Mouse (Mus musculus): ENCODE measurements around the gene Ttll3.

The Ttll3 gene

DNA sequence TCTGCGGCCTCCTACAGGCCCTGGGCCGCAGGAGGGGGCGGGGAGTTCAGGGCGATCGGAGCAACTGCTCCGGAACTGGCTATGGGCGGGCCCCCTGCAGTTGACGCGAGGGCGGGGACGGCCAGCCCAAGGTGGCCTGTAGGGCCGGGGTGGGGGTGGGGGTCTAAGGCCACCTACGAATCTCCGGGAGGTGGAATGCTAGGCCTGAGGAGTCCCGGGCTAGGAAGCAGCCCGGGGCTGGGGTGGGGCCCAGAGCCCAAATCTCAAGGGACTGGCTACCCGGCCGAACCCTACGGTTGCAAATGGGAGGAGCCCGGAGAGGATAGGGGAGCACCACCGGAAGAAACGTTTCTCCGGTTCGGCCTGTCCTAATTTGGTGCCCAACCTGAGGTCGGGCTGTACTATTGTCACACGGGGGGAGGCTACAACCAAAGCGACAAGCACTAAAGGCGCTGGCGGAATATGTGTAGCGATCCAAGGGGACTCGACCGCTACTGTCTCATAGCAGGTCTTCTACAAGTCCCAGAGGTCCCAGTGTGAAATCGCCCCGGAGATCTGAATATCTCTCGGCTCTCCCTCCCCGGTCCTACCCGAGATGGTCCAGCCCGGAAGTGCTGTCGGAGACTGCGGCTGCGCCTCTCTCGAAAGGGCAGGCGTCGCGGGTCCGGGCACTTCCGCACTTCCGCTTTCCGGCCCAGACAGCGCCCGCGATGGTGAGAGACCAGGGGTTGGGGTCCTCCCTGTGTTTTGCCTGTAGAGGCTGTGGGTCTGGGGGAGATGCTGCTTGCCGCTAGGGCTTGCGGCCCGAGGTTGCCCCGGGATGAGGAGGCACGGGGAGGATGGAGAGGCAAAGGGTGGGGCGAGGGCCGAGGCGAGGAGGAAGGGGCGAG is 11.3 kb upstream of the Ttll3 start, which contains the start of the genes Tada3 and Arpc4:
TSS of gene Tada3 (minus strand) at position 388 of the 890 bp plus-strand sequence.
TSS of gene Arpc4 (plus strand) at position 620 of the 890 bp plus-strand sequence.
- DNase-seq (ENCODE audit: low read depth in 2 of 2, low spot score in 2 of 2) = peak; percentile 85 to 89

DNA sequence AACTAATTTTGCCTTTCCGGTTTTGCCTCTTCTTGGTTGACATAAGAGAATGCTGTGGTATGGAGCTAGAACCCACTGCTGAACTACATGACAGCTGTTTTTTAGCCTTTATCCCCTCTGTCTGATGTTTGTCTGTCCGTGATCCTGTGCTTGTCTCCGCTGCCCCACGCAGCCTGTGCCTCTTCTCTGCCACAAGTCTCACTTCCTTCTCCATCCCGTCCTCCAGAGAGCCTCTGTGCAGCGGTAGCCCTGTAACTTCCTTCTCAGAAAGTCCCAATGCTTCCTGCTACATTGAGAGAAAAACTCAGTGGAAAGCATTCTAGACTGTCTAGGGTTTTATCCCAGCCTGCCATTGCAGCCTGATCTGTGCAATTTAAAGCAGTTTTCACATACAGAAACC is 9.8 kb upstream of the Ttll3 start:
- no peak for DNase-seq (ENCODE audit: low read depth in 2 of 2, low spot score in 2 of 2)

DNA sequence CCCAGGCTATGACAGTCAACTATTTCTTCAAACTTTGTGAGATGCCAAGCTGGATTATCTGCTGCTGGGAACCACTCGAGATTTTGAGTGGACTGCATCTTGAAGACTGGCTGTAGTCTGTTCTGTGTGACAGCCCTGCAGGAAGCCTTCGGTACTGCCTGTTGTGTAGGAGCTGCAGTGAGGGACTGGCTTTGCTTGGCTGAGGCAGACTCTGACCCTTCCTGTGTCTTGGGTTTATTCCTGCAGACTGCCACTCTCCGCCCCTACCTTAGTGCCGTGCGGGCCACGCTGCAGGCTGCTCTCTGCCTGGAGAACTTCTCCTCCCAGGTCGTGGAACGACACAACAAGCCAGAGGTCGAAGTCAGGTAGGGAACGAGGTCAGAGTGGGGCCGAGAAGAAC is 8.6 kb upstream of the Ttll3 start:
- no peak for DNase-seq (ENCODE audit: low read depth in 2 of 2, low spot score in 2 of 2)

DNA sequence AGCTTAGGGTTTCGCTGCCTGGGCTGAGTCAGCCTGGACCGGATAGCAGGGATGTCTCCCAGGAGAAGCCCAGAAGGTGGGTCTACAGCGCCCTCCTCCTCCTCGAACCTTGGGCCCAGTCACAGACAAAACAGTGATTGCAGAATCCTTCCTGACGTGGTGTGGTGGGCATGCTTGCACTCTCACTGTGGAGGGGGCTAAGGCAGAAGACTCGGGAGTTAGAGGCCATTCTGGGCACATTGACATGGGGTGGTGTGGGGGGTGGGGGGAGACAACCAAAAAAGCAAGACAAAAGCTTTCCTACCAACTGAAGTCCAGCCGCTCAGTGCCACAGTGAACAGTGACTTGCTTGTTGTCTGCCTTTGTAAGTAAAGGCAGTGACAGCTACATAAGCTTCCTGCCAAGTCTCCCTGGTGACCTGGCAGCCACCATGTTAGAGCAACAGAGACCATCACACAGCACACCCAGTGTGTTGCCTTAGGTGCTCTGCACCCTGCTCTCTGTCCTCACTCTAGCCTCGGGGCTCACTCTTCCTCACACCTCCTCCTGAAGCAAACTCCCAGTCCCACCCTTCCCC is 4.6 kb upstream of the Ttll3 start:
- no peak for DNase-seq (ENCODE audit: low read depth in 2 of 2, low spot score in 2 of 2)

DNA sequence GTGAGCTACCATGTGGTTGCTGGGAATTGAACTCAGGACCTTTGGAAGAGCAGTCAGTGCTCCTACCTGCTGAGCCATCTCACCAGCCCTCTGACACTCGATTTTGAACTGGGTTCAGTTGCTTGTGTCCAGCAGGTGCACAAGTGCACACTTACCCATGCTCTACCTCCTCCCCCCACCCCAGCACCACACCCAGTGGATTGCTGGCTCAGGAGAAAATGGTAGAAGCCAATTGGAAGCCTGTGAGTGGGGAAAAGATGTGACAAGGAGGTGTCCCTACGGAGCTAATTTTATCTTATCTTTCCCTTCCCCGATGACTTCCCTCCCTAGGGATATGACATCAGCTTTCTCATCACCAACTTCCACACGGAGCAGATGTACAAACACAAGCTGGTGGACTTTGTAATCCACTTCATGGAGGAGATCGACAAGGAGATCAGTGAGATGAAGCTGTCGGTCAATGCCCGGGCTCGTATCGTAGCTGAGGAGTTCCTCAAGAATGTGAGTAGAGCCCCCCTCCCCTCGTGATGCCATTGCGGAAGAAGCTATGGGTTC is 3.8 kb upstream of the Ttll3 start:
- no peak for DNase-seq (ENCODE audit: low read depth in 2 of 2, low spot score in 2 of 2)

DNA sequence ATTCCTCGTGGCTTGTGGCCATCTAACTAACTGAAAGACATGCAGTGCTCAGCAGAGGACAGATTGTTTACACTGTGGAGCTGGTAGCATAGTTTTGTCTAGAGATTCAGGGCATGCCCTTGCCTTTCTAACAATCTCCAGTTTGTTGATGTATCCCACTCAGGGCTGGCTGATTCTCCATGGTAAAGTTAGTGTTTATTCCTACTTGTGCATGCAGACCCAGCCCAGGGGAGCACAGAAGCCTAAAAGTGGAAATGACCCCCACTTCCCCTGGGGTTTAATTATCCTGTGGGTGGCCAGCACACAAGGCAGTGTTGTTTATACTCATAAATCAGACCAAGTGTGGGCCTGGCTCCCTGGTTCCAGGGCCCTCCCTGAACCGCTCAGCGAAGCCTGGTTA is 3.0 kb upstream of the Ttll3 start:
- DNase-seq (ENCODE audit: low read depth in 2 of 2, low spot score in 2 of 2) = no peak

DNA sequence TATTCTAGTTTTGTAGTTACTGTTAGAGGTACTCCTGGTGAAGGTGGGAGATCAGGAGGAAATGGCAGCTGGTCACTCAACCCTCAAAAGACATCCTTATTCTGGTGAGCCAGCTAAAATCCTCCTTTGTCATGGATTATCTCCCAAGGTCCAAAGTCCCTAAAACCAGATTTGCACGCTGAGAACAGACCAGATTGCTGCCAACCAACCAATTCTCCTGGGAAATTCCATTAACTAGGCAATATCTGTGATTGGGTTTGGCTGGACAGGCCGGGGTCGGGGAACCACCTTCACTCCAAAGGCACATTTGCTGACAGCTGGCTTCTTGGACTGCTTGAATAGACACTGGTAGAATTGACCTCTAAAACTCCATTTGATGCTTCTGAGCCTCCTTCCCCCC is 1.7 kb downstream of the Ttll3 start:
- DNase-seq (ENCODE audit: low read depth in 2 of 2, low spot score in 2 of 2) = no peak

DNA sequence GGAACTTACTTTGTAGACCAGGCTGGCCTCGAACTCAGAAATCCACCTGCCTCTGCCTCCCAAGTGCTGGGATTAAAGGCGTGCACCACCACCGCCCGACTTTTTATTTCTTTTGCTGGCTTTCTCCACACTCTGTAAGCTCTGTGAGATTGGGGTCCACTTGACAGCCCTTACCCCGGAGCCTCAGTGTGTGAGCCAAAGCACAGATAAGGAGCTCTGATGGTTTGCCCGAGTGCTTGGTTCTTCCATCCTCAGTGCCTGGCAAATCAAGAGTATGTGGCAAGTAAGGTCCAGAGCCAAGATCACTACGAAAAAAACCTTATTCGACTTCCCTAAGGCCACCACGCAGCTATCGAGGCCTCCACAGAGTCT is 2.9 kb downstream of the Ttll3 start:
- DNase-seq (ENCODE audit: low read depth in 2 of 2, low spot score in 2 of 2) = no peak

DNA sequence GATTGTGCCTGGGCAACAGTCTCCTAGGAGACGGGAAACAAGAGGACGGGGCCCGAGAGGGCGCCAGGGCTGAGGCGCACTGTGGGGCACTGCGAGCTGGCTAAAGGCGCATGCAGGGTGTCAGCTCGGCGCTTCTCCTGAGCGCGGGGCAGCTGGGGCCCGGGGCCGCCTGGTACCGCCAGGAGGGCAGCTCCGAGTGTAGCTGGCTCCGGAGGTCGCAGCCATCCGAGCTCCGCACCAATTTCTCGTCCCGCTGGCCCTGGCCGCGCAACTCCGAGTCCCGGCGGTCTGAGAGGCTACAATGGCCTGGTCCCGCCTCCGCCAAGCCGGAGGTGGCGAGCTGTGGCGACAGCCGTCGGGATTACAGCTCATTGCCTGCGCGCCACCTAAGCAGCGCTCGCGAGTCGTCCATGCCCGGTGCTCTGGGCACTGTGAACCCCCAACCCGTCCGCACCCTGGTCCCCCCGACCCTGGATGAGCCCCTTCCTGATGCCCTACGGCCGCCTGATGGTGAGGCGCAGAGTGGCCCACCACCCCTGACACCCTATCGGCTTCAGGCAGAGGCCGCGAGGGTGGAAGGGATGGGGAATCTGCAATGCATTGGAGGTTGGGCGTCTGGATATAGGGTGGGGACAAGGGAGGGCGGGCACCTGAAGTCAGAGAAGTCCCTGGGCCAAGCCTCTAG is 3.5 kb downstream of the Ttll3 start:
- DNase-seq (ENCODE audit: low read depth in 2 of 2, low spot score in 2 of 2) = no peak

DNA sequence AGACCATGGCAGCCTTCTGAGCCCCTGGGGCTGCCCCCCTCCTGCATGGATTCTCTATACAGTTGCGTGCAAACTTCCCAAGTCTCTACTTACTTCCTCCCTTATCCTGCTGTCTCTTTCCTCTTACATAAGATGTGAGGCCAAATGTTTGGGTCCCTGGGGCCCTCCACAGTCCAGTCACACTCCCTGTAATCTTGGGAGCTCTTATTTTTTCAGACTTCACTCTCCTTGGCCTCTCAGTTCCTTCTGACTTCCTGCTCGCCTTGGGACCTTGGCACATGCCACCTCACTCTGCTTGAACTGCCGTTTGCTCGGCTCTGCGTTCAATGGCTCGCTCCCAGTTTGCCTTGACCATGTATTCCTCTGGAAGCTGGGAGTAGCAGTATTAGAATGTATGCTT is 4.9 kb downstream of the Ttll3 start:
- no peak for DNase-seq (ENCODE audit: low read depth in 2 of 2, low spot score in 2 of 2)

DNA sequence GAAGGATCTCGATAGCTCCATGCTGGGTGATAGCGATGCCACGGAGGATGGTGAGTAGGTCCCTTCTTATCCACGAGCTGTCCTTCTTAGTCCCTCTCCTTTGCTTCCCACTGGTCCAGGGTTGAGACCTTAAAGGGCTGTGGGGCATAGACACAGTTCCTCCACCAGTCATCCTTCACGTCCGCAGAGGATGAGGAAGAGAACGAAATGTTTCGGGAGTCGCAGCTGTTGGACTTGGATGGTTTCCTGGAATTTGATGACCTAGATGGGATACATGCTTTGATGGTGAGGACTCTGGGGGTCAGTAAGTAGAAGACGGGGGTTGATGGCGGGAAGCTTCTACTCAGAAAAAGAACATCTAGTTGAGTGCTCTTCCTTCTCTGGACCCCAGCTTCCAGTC is 5.8 kb downstream of the Ttll3 start:
- DNase-seq (ENCODE audit: low read depth in 2 of 2, low spot score in 2 of 2) = no peak

DNA sequence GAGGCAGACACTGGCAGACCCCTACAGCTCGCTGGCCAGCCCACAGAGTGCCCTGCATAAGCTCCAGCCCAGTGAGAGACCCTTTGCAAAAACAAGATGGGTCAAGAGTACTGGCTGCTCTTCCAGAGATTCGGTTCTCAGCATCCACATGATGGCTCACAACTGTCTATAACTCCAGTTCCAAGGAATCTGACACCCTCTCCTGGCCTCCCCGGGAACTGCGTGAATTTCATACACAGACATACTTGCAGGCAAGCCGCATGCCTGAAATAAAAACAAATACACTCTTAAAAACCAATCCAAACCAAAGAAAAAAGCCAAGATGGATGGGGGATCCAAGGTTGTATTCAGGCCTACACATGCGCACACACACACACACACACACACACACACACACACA is 6.4 kb downstream of the Ttll3 start:
- DNase-seq (ENCODE audit: low read depth in 2 of 2, low spot score in 2 of 2) = no peak

DNA sequence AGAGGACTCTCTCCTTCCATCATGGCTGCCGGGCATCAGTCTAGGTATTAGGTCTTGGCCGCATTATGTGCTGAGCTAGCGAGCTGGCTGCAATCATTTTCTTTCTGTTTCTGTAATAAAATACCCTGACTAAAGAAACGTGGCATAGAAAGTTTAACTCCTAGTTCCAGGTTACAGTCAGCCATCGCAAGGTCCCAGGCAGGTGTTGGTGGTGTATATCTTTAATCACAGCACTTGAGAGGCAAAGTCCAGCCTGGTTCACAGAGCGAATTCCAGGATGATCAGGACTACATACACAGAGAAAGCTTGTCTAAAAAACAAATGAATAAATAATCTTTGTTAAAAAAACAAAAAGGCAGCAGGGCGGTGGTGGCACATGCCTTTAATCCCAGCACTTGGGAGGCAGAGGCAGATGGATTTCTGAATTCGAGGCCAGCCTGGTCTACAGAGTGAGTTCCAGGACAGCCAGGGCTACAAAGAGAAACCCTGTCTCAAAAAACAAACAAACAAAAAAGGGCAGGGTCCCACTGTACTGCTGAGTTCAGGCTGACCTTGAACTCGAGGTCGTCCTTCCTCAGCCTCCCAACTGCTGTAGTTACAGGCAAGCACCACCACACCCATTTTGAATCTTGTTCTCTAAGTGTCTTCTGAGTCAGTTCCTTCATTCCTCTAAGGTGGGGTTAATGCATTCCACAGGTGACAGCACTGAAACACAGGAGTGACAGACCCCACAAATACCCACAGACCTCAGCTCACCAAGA is 7.4 kb downstream of the Ttll3 start:
- no peak for DNase-seq (ENCODE audit: low read depth in 2 of 2, low spot score in 2 of 2)

DNA sequence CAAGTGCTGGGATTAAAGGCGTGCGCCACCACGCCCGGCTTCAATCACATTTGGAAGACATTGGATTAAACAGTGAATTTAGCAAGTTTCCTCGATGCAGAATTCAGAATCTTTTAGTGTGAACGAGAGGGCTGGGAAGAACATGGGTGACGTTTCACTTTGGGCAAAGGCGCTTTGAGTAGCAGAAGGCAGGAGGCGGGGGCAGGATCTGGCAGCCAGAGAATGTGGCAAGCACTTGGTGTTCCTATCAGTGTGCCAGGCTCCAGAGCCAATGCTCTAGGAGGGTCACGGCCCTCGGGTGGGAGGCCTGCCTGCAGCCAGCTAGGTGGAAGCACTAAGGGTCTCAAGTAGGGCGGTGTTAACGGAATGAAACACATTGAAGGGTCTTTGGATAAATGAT is 13.0 kb downstream of the Ttll3 start:
- no peak for DNase-seq (ENCODE audit: low read depth in 2 of 2, low spot score in 2 of 2)

DNA sequence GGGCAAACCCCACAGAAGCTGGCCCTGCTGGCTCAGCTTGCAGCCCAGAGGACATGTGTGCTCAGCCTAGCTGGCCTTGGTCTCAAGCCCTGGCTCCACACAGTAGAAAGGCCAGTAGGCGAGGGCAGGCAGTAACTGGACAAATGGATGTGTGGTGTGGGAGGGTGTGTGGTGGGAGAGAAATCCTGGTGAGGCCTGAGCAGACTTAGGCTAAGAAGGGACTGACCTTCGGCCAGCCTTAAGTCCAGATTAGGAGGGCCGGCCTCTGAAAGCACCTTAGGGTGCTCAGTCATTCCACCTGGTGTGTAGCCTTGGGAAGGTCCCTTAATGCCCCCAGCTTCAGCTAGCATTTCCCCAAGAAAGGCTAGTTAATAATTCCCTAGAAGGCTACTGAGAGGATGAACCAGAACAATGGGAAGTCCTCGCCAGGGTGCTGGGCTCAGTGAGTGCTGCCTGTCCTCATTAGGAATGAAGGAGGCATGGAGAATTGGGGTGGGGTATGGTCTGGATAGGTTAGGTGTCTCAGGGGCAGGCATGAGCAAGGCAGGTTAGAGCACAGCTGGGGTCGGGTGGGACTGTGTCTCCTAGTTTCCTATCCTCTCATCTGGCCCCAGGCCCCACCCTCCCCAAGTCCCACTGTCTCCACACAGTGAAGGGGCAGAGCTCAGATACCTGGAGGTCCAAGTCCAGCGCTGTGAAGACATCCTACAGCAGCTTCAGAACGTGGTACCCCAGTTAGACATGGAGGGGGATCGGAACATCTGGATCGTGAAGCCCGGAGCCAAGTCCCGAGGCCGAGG is 15.8 kb downstream of the Ttll3 start:
- DNase-seq (ENCODE audit: low read depth in 2 of 2, low spot score in 2 of 2) = no peak

DNA sequence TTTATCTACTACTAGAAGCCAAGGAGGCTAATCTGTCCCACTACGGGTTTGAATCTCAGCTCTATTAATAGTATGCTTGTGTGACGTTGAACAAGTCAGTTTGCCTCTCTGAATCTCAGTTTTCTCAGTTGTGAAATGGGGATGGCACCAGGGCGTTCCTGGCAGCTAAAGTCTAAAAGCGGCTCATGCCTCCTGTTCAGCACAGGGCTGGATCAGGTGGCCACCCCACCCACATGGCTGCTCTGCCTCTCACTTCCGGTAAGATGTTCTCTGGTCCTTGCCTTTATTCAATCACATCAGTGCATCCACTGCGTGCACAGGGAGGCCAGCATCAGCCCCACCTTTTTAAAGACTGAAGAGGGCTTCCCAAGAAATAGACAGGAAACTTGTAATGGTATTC is 16.4 kb downstream of the Ttll3 start:
- no peak for DNase-seq (ENCODE audit: low read depth in 2 of 2, low spot score in 2 of 2)

DNA sequence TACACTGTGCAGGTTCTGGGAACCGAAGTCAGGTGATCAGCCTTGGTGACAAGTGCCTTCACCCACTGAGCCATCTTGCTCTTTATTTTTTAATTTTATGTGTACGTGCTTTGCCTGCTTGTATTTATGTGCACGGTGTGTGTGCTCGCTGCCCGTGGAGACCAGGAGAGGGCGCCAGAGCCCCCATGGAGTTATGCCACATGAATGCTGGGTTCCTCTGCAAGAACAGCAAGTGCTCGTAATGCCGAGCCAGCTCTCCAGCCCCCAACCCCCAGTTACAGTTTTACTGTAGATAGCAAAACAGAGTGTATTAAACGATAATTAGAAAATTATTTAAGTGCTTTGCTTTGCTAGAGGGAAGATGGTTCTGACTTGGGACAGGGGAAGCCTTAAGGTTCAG is 17.6 kb downstream of the Ttll3 start:
- no peak for DNase-seq (ENCODE audit: low read depth in 2 of 2, low spot score in 2 of 2)

DNA sequence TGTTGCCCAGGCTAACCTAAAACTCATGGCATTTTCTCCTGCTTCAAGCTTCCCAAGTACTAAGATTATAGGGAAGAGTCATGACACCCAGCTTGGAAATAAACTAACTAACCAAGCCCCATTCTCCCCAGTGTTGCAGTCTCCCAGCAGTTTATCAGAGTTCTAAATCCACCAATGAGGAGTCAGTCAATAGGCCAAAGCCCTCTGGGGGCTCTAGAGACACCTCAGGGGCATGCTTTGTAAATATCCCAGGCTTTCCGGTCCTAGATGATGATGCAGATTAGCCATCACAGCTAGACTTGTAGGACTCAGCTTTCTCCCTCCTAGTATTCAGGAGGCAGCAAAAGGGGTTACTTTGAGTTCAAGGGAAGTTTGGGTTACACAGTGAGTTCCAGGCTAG is 20.9 kb downstream of the Ttll3 start:
- no peak for DNase-seq (ENCODE audit: low read depth in 2 of 2, low spot score in 2 of 2)

DNA sequence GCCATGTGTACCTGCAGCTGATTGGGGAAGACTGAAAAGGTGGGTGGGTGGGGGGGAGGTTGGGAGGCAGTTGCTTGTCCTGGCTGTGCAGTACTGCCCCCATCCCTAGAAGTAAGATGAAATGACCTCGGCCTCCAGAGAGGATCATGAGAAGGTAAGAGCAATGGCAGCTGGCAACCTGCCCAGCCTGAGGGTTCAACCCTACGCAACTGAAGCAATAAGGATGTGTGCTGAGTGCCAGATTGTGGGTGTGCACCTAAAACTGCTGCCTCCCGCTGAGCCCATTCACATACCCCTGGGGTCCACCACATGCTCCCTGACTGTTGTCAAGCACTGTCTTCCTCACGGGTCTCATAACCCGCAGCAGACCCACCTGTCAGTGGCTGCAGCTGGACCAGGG is 27.4 kb downstream of the Ttll3 start:
- DNase-seq (ENCODE audit: low read depth in 2 of 2, low spot score in 2 of 2) = no peak

DNA sequence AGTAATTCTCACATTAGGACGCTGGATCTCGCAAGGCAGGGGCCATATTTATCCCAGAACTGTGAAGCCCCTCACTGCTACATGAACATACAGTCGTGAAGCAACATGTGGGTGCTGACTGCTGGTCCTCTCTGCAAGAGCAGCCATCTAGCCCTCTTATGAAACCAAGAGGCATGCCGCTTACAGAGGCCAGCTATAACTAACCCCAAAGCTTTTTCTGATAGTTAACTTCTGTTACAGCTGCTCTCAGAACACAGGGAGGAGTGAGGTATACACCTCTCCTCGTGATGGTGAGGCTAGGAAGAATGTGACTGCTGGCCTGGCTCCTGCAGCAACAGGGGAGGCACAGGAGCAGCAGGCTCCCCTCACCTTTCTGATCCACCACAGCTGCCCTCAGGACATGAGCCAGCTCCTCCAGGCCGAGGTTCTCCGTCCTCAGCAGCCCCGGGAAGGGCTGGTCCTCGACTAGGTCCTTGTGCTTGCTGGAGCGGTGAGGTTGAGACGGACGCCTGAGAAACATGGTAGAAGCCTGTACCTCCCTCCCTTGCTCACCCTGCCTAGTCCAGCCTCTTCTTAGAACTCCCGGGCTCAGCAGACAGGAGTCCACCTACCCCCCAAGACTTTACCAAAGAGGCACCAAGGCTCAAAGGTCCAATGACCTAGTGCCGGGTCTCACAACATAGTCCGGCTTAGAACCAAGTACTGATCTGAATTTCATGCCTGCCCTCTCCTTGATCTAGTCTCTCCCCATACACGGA is 29.6 kb downstream of the Ttll3 start:
- DNase-seq (ENCODE audit: low read depth in 2 of 2, low spot score in 2 of 2) = no peak

Measured in CD8-positive naive resting alpha-beta T cell, adult 2 months (primary cell).